Mouse (Mus musculus): ENCODE results near the gene Tekt1. TPM values are rescaled to one million over a fixed set of nuclear protein-coding genes. Genes with fewer than 3 reads are reported as not detected.

Gene Tekt1
- total and polyA plus RNA-seq, 3 experiments = 0.08 TPM; not detected in 2

GRCm38 (mm10) chr11:72405532-72405931 is 43.3 kb upstream of the Tekt1 start:
- Histone ChIP-seq H3K79me2 (replicated peaks; ENCODE audit: control insufficient read depth, extremely low read depth, insufficient read depth, poor library complexity, severe bottlenecking) (no peaks in the 10 kb centered on the region), H3K27ac (ENCODE audit: insufficient read depth, low read depth) (no peak overlapping the region), H3K27me3 (replicated peaks) (peaks cover 94% of the 10 kb centered on the region), H3K9ac (ENCODE audit: insufficient read depth, low read depth) (no peak overlapping the region), H3K36me3 (replicated peaks in 1 of 2; ENCODE audit: control insufficient read depth in 1 of 2, insufficient read depth in 1 of 2, low read length in 1 of 2) (no peaks in the 10 kb centered on the region), H3K4me2 (ENCODE audit: insufficient read depth, low read depth, poor library complexity, severe bottlenecking) (no peak overlapping the region), H3K4me3 (replicated peaks in 1 of 3; ENCODE audit: low read depth in 2 of 3, low read length in 2 of 3, poor library complexity in 1 of 3) (no peak overlapping the region), H3K4me1 (ENCODE audit: control insufficient read depth in 1 of 2, insufficient read depth in 2 of 2) (no peaks in the 10 kb centered on the region), H3K9me3 (replicated peaks; ENCODE audit: low read length) (no peaks in the 10 kb centered on the region)
- dilution Hi-C loops (cut with MboI; ENCODE audit: extremely low pct_ligation_motif_present, extremely low pct_unique_long_range_greater_than_20kb, low sequenced_read_pairs) (no loop called here), in situ Hi-C loops (cut with MboI; ENCODE audit: low pct_ligation_motif_present, low pct_unique_long_range_greater_than_20kb, low sequenced_read_pairs) (no loop called here)
- no peak for TF ChIP-seq RAD21 (IDR thresholded peaks at IDR 0.05; ENCODE audit: low read depth, low read length)
- TF ChIP-seq MYC (IDR thresholded peaks at IDR 0.05; ENCODE audit: low read depth, low read length) = no peak
- TF ChIP-seq MAFK (IDR thresholded peaks at IDR 0.05; ENCODE audit: insufficient replicate concordance, low read length) = no peak
- TF ChIP-seq ZKSCAN1 (IDR thresholded peaks at IDR 0.05; ENCODE audit: borderline replicate concordance, low read depth, low read length) = no peak
- TF ChIP-seq UBTF (IDR thresholded peaks at IDR 0.05; ENCODE audit: low read depth, low read length) = no peak
- no peak for TF ChIP-seq GABPA (IDR thresholded peaks at IDR 0.05; ENCODE audit: insufficient replicate concordance, low read depth, low read length)
- TF ChIP-seq NRF1 (IDR thresholded peaks at IDR 0.05; ENCODE audit: low read depth, low read length) = no peak
- TF ChIP-seq ZC3H11A (IDR thresholded peaks at IDR 0.05; ENCODE audit: low read depth, low read length) = no peak
- no peak for TF ChIP-seq RCOR1 (conservative IDR thresholded peaks at IDR 0.05; ENCODE audit: low read depth, low read length)
- TF ChIP-seq CHD1 (IDR thresholded peaks at IDR 0.05; ENCODE audit: low read depth, low read length) = no peak
- no peak for TF ChIP-seq ETS1 (conservative IDR thresholded peaks at IDR 0.05; ENCODE audit: low read depth, low read length)
- no peak for TF ChIP-seq POLR2A (IDR thresholded peaks at IDR 0.05; ENCODE audit: low read depth, low read length)
- no peak for TF ChIP-seq E2F4 (IDR thresholded peaks at IDR 0.05; ENCODE audit: insufficient replicate concordance, low read depth, low read length)
- TF ChIP-seq ZMIZ1 (IDR thresholded peaks at IDR 0.05; ENCODE audit: low read depth, low read length) = no peak
- no peak for TF ChIP-seq HCFC1 (IDR thresholded peaks at IDR 0.05; ENCODE audit: low read depth, low read length)
- no peak for TF ChIP-seq SIN3A (IDR thresholded peaks at IDR 0.05; ENCODE audit: low read length)
- TF ChIP-seq JUND (conservative IDR thresholded peaks at IDR 0.05; ENCODE audit: low read depth, low read length) = no peak
- TF ChIP-seq TBP (conservative IDR thresholded peaks at IDR 0.05; ENCODE audit: low read depth, low read length) = no peak
- TF ChIP-seq BHLHE40 (IDR thresholded peaks at IDR 0.05; ENCODE audit: low read depth, low read length) = no peak
- no peak for DNase-seq (ENCODE audit: extremely low read depth)

DNA sequence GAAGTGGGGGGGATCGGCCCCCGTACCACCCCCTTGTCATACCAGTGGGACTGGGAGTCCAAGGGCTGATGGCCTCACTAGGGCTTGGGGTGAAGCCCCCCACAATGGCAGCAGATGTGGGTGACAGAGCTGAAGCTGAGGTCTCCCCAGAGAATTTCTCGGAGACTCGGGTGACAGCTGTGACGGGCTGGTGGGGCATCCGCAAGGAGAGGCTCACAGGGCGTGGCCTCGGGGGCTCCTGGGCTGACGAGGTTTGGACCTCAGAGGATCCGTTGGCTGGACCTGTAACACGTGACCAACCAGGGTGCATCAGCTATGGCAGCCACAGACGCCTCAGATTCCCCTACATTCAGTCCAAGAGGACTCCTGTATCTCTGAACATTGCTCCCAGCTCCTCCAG is 40.7 kb upstream of the Tekt1 start:
- no peak overlapping the region for H3K4me3 ChIP-seq (replicated peaks in 1 of 3; ENCODE audit: low read depth in 2 of 3, low read length in 2 of 3, poor library complexity in 1 of 3)
- H3K4me2 ChIP-seq (ENCODE audit: insufficient read depth, low read depth, poor library complexity, severe bottlenecking) = no peak overlapping the region
- no peaks in the 10 kb centered on the region for H3K4me1 ChIP-seq (ENCODE audit: control insufficient read depth in 1 of 2, insufficient read depth in 2 of 2)
- H3K9me3 ChIP-seq (replicated peaks; ENCODE audit: low read length) = peaks cover 7% of the 10 kb centered on the region
- no peak overlapping the region for H3K27ac ChIP-seq (ENCODE audit: insufficient read depth, low read depth)
- no peak overlapping the region for H3K9ac ChIP-seq (ENCODE audit: insufficient read depth, low read depth)
- dilution Hi-C loops (cut with MboI; ENCODE audit: extremely low pct_ligation_motif_present, extremely low pct_unique_long_range_greater_than_20kb, low sequenced_read_pairs) (no loop called here), in situ Hi-C loops (cut with MboI; ENCODE audit: low pct_ligation_motif_present, low pct_unique_long_range_greater_than_20kb, low sequenced_read_pairs) (no loop called here)
- TF ChIP-seq USF1 (IDR thresholded peaks at IDR 0.05; ENCODE audit: low read depth, low read length) (peak; percentile 34; the same call in 1 of the 2 replicates), MAZ (IDR thresholded peaks at IDR 0.05; ENCODE audit: low read depth, low read length) (no peak)
- no peaks in the 10 kb centered on the region for H3K79me2 ChIP-seq (replicated peaks; ENCODE audit: control insufficient read depth, extremely low read depth, insufficient read depth, poor library complexity, severe bottlenecking)
- DNase-seq (ENCODE audit: extremely low read depth) = no peak
- peaks cover 93% of the 10 kb centered on the region for H3K27me3 ChIP-seq (replicated peaks)
- no peaks in the 10 kb centered on the region for H3K36me3 ChIP-seq (replicated peaks in 1 of 2; ENCODE audit: control insufficient read depth in 1 of 2, insufficient read depth in 1 of 2, low read length in 1 of 2)

Data from CH12.LX (cell line).